Mouse (Mus musculus) kidney, adult 2 months (tissue): ENCODE data around the gene Atp2b2.

Source experiments
- CTCF ChIP-seq: fragments of 200-500 bp; conservative IDR thresholded peaks from 2 replicates; pipeline ENCODE4 v1.5.1; 2011; ENCODE audit warnings: low read depth, mild to moderate bottlenecking, control low read depth, low read length, moderate library complexity, mixed read lengths; ENCODE audit not compliant: insufficient read depth, insufficient read length
- POLR2A ChIP-seq: fragments of 200-500 bp; IDR thresholded peaks from one replicate; pipeline ENCODE4 v1.6.1; 2011; ENCODE audit warnings: low read depth, low read length, control low read depth

DNA sequence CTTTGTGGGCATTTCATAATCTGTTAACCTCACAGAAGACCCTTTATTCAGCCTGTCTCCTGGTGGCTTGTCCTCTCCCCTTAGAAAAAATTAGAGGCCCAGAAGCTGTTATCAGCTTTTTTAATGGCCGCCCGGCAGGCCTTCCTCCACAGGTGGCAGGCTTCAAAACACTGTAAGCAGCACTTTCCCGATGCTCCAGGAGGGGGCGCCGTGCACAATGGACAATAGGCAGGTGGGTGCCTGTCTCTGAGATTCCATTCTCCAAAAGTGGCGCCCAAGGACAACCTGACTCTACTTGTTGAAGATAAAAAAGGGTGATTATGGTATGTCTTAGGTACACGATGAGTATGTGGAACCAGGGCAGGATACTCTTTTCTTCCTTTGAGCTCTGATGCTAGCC lies 220.0 kb downstream of the Atp2b2 start:
- TF ChIP-seq POLR2A (no peak), CTCF (peak; percentile 66)
